Mouse (Mus musculus): ENCODE results near the gene Commd6.

- TF ChIP-seq CTCF (IDR thresholded peaks at IDR 0.05; ENCODE audit: low read depth, low read length) (no peak), POLR2A (IDR thresholded peaks at IDR 0.05; ENCODE audit: extremely low read depth, insufficient read depth, low read length) (no peak)
Observed at GRCm38 (mm10) chr14:101668626-101669025, 28.1 kb upstream of the Commd6 start.

Measured in liver, adult 2 months (tissue).